Mouse (Mus musculus): ENCODE data around the gene Zdhhc23. TPM values are rescaled to one million over a fixed set of nuclear protein-coding genes. Genes with fewer than 3 reads are reported as not detected.

Gene Zdhhc23
- total RNA-seq, 2 experiments from 2014 or later, result 25.4 to 26.6 TPM

DNA sequence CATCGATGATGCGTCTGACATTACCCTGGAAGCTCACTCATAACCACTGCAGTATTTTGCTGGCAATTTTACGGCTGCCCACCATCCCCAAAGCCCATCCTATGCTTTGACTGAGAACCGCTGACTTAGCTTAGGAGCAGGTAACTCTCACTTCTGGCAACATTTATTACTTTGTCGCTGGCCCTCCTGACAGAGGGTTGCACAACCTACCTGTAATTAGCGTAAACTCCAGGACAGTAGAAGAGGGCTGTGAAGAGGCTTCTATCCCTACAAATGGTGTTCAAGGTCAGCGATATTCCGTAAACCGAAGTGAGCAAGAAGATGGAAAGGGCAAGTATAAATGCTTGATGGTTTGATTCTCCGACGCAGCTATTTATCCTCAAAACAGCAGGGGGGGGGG is 8.4 kb downstream of the Zdhhc23 start:
- DNase-seq (ENCODE audit: low spot score in 2 of 2), result no peak

DNA sequence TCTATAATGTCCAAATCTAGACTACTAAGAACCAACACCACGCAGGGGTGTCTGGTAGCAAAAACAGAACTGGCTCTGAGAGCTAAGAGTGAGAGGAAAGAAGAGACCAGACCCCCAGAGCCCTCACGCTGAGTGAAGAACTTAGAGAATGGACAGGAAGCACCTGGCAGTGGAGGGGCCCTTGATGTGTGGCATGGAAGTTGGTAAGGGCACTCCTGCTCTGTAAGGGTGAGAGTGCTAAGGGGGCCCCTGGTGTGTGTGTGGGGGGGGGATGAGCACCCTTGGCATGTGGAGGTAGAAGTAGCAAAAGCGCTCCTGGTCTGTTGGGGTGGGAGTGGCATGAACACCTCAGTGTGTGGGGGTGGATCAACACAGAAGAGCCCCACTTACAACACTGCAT is 9.2 kb downstream of the Zdhhc23 start:
- DNase-seq (ENCODE audit: low spot score in 2 of 2), result no peak

DNA sequence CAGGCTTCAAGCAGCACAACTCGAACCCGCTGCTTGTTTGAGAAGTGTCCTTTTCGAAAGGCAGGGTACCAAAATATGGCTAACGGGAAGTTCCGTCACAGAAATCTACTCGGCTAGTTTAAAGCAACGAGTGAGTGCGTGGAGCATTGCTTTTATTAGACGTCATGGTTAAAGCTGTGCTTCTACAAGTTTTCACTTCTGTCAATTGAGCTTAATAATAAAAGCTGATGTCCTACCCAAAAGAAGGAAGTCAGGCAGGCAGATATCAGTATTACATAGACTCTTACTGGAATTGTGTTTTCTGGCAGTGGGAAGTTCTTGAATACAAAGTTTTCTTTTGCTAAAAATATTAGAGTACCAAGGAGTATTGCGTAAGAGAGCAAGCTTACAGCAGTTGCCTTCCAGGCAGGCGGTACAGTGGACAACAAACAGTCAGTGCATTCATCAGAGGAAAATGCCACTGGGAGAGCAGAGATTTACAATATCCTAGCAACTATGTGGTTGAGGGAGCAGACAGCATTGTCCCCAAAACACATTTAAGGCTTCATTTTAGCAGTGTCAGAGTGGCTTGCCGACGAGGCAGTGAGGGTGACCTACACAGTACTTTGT is 13.7 kb downstream of the Zdhhc23 start:
- no peak for DNase-seq (ENCODE audit: low spot score in 2 of 2)

DNA sequence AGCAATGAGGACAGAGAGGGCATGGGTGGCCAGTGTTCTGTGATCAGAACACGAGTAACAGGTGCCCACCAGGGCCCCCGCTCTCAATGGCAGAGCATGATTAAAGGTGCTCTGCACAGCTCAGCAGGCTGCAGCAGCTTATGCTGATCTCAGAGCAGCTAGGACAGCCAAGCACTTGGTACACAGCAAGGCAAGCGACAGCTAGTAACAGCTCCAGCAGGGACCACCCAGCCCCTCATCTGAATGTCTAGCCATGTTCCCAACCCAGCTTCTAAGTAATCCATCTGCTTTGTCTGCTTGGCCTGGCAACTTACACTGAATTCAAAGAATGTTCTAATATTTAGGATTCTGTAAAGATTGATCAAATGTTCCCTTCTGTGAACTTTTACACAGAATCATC is 15.8 kb downstream of the Zdhhc23 start:
- DNase-seq (ENCODE audit: low spot score in 2 of 2), result no peak

DNA sequence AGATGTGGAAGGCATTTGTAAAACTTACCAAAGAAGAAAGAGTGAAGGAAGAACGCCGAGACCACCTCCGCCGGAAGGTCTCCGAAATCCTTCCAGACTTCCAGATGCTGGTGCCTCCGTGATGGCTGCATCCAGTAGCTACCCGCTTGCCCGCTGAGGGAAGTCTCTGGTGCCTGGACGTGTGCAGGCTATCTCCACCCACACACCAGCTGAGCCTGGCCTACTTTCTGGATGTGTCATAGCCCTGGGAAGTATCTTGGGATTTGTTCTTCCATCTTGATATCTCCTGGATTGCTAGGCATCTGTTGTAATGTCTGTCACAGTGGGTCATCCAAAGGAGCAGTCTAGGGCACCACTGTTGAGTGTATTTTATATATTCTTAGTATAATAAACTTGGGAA is 16.3 kb downstream of the Zdhhc23 start:
- peak; percentile 49 to 63 for DNase-seq (ENCODE audit: low spot score in 2 of 2)

DNA sequence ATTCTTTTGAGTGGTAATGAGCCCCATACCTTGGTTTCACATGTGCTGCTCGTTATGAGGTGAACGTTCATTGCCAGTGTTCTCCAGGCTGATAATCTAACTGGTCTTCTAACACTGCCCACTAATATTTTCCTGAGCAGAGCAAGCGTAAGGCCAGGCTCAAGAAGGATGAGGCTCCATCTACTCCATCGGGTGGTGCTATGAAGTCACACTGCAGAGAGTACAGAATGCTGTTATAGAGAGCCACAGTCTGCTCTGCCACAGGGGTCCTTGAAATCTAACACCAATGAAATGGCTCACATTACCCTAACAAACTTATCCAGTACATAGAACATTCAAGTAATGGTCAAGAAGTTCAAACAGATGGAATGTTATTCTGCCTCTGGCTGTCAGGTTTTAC is 21.6 kb downstream of the Zdhhc23 start:
- no peak for DNase-seq (ENCODE audit: low spot score in 2 of 2)

DNA sequence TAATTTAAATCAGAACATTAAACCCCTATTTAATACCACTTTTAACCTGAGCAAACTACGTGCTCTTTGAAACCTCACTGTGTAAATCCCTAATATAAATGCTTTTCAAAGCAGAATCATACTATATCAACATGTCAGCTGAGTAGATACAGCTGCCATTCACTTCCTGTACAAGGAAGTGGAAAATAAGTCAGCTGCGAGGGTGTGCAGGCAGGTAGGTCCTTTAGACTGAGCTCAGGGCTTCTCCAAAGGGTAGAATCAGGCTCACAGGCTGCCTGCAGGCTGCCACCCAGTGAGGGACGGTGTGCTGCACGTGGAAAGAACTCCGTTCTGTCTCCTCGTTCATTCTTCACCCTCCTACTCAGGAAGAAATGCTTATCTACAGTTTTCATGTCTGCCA is 24.7 kb downstream of the Zdhhc23 start:
- no peak for DNase-seq (ENCODE audit: low spot score in 2 of 2)

DNA sequence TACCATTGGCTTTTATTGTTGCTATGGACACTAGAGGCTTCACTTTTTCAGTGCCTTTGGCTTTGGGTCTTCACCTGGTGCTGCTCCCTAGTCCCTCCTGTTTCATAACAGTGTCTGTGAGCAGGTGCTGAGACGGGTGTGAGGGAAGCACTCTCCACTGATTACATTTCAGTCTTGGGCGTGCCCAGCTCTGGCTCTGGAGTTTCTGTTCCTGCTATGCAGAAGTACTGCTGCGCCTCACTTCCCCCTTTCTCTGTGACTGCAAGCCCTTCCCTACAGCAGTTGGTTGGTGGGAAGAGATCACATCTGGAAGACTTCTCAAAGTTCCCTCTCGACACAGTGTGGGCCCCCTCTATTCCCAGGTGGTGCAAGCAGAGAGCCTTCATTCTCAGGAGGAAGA is 28.0 kb downstream of the Zdhhc23 start:
- no peak for DNase-seq (ENCODE audit: low spot score in 2 of 2)

DNA sequence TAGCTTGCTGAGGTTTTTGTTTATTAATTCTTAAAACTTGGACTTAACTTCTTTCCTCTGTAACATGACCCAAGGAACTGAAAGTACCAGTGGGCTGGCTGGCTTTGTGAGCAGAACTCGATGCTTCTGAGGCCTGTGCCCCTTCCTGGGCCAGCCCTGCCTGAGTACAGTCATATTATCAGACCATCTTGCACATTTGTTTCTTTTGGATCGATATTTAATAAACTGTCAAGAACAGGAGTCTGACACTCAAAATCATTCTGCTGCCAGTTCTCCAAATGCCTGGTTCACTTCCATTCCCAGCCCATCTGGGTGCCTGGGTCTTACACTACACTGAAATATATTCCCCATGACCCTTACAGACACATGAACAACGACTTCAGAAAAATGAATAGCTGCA is 33.7 kb downstream of the Zdhhc23 start:
- no peak for DNase-seq (ENCODE audit: low spot score in 2 of 2)

DNA sequence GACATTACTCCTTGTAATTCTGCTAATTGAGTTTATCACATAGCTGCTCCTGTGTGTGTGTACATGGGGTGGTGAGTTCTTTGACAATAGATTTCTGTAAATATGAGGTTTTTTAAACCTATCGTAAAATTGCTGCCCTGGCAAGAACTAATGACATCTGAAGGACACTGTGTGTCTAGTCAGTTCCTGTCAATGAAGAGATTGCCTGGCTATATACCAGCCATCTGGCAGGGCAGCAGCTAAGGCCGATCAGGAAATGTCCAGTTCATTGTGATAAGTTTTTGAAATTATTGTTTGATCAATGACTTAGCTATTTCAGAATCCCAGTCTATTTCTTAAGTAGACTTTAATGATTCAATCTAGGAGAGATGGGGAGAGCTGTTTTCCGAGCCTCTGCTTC is 34.2 kb downstream of the Zdhhc23 start:
- DNase-seq (ENCODE audit: low spot score in 2 of 2), result no peak

DNA sequence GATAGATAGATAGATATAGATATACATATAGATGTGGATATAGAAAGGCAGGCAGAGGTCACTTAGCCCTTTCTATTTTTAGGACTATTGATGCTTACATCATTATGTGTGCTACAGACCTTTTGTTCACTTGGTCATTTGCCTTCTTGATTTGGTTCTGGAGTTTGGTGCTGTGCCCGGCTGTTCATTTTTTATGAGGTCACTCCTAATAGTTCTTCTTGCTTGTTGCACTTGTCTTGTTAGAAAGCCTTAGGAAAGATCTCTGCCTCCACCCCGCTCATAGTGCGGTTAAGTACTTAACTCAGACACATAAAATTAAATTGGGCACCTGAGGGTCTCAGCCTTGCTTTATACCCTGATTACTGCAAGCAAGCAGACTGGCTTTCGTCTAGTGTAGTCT is 38.7 kb downstream of the Zdhhc23 start:
- no peak for DNase-seq (ENCODE audit: low spot score in 2 of 2)

DNA sequence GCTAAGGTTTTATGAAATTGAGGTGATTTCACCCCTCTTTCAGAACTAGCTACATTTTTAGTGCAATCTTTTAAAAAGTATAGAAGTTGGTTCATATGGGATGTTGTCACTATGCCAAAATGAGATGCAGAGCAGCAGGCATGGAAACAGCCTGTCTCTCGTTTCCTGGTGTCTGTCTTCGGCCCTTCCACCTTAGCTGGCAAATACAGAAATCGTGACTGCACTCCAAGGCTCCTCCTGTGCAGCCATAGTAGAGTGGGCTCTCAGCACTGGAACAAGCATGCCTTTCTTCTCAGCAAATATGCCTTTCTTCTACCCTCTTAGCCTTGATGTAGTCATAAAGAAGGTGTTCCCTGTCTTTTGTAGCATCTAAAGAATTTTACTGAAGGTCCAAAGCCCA is 43.7 kb downstream of the Zdhhc23 start:
- no peak for DNase-seq (ENCODE audit: low spot score in 2 of 2)

DNA sequence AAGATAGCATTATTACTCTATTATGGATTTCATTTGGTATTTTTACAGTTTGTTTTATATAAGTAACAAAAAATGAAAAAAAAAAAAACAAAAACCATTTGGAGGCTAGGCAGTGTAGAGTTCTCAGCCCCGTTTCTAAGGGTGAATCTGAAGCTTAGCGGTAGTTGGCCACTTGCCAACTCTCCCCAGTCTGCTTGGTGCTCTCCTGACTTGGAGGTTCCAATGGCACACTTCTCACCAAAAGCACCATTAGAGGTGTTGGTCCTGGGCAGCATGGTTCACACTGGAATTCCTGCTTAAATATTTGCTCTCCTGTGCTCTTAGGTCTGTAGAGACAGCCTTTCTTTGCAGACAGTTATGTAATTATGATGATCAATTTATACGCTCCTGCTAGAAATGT is 44.2 kb downstream of the Zdhhc23 start:
- DNase-seq (ENCODE audit: low spot score in 2 of 2), result no peak

DNA sequence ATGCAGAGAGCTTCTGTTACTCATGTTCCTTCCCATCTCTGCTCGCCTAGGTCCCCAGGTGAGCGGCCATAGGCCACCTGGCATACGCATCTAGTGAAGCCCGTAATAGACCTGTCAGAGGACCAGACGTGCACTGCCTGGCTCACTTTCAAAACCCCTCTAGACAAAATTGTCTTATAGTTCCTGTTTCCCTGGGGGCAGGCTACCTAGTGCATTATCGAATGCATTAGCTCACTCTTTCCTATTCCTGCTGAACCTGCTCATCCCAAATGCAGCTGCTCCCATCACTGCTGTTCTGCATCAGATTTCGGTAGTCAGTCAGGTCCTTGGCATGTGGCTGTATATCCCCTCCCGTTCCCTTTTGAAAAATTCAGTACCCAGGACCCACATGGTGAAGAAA is 44.7 kb downstream of the Zdhhc23 start:
- no peak for DNase-seq (ENCODE audit: low spot score in 2 of 2)

DNA sequence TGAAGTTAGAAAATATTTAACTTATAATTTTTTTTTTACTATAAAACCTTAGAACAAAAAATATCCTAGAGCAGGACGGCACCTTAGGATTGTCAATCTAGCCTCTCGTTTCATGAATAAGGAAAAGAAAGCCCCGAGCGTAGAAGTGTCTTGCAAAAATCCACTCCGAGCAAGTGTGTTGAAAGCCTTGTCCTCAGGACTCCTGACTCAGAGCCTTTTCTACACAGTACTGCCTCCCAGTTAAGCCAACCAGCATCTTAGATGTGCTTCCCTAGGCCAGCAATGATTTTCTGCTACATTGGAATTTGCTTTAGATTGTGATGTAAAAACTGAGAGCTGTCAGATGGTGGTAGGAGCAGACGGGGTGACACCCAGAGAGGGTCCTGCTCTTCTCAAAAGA is 46.5 kb downstream of the Zdhhc23 start:
- DNase-seq (ENCODE audit: low spot score in 2 of 2), result no peak

DNA sequence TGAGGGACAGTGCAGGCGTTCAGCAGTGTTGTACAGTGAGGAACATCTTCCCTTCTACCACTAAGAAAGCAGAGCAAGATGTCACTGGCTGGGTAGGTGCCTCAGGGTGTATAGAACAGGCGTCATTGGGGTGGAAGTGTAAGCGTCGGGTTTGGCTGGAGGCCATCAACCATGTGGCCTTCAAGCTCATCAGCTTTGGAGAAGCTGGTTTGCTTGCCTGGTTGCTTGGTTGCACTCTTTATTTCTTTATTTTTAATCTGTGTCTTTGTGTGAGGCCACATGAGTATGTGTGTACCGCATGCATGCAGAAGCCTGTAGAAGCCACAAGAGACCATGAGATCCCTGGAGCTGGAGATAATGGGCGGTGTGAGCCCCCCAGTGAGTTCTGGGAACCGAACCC is 47.3 kb downstream of the Zdhhc23 start:
- DNase-seq (ENCODE audit: low spot score in 2 of 2), result no peak

DNA sequence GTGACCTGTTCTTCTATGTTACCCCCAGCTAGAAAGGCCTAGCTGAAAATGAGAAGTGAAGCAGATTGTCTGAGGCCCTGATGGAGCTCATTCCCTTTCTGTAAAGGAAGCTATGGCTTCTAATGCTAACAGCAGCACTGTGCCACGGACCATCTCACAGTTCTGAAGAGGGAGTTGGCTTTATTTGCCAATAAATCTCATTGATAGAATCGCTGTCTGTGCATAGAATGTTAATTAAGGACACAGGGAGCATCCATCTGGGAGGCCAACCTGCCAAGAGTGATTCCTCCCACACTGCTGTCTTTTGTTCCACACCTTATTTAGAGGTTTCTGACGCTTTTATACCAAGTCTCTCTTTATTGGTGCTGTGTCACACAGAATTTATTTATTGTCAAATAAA is 48.1 kb downstream of the Zdhhc23 start:
- no peak for DNase-seq (ENCODE audit: low spot score in 2 of 2)

DNA sequence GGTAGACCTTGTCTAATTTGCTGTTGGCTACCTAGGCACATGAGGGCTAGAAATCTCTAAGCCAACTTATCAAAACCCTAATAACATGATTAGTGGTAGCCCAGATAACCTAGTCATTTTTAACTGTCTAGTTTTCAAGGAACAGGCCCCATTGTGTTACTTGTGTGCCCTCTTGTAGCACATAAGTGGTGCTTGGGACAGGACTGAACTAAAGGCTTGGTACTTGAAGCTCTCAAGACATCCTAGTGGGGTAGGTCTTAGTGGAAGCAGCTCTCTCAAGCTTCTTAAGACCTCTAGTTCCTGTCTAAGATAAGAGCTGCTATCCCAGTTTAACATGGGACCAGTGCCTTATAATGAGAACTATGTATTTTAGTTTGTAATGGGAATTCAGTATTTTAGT is 49.0 kb downstream of the Zdhhc23 start:
- DNase-seq (ENCODE audit: low spot score in 2 of 2), result no peak

DNA sequence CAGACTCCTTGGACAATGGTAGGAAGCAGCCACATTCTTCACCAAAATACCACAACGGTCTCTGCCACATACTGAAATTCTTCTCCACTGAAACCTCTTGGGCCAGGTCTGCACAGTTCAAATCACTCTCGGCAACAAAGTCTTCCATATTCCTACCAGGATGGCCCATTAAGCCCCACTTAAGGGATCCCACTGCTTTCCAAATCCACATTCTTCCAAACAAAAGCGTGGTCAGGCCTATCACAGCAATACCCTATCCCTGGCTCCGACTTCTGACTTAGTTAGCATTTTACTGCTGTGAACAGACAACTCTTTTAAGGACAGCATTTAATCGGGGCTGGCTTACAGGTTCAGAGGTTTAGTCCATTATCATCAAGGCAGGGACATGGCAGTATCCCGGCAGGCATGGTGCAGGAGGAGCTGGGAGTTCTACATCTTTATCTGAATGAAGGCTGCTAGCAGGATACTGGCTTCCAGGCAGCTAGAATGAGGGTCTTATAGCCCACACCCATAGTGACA is 53.2 kb downstream of the Zdhhc23 start, which contains the start of gene Qtrt2:
TSS of gene Qtrt2 (minus strand) at position 469 of the 519 bp plus-strand sequence.
- DNase-seq (ENCODE audit: low spot score in 2 of 2), result no peak

DNA sequence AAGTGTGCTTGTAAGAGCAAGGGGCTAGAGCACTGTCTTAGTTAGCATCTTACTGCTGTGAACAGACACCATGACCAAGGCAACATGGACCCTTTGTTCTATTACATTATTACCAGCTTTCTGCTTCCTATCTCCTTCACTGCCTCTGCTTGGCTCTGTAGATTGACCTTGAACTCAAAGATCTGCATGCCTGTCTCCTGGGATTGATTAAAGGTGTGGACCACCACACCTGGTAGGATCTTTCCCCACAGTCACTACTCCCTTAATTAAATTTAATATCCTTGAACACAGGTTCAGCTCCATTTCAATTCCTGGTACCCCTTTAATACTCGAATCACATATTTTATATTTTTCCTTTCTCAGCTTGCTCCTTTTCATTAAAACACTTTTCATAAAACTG is 53.7 kb downstream of the Zdhhc23 start:
- no peak for DNase-seq (ENCODE audit: low spot score in 2 of 2)

DNA sequence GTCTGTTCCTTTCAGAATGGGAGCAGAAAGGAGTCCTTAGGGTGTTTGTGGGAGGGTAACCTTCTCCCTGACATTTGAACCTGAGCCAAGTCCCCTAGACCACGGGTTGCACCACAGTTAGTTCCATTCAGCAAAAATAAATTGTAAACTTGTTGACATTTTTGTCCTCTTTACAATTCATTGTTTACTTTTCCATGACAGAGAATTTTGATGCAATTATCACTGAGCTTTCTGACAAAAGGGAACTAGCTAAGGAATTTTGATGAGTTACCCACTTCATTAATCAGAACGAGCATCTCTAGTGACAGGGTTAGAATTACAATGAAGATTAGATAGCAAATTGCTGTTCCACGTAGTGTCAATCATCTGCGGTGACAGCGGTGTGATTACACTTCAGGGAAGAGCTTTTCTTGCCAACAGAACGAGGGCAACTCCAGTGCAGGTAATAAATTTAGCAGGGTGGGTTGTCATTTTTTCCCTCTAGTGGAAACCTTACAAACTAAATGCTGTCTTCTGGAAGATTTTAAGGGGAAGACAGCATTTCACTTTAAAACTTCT is 54.5 kb downstream of the Zdhhc23 start:
- no peak for DNase-seq (ENCODE audit: low spot score in 2 of 2)

DNA sequence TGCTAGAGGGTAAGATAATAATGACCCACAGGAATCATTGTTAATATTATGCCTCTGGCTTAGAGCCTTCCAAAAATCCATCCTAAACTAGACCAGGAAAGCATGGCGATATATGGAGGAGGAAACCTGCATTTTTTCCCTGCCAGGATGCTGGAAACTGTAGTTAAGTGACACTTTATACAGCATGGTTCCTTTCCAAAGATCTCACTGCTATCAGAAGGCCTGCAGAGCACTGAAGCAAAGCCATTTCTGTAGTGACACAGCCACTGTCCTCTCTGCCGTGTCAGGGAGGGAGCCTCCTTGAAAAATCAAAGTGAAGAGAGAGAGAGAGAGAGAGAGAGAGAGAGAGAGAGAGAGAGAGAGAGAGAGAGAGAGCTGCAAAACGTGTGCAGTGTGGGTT is 57.0 kb downstream of the Zdhhc23 start:
- no peak for DNase-seq (ENCODE audit: low spot score in 2 of 2)

DNA sequence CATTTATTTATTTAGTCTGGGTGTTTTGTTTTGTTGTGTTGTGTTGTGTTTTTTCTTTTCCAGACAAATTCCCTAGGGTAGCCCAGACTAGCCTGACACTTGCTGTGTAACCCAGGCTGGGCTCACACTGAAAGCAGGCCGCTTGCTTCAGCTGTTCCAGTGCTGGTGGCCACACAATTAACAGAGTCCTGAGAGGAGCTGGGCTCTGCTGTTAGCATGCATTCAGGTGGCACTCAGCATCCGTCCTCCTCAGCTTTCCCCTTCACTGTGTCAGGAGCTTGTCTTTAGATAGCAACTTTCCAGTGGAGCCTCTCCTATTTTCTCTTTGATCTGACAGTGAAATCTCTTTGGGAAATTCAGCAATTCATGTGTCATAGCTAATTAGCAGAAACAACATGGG is 57.6 kb downstream of the Zdhhc23 start:
- DNase-seq (ENCODE audit: low spot score in 2 of 2), result no peak

Measured in left cerebral cortex, adult 18-20 months (tissue).